Mouse (Mus musculus): Measurements from ENCODE around the gene Gm10065. TPM values are rescaled to one million over a fixed set of nuclear protein-coding genes. Genes with fewer than 3 reads are reported as not detected.

The Gm10065 gene
- total RNA-seq, 2 experiments from 2014 or later, result not detected

DNA sequence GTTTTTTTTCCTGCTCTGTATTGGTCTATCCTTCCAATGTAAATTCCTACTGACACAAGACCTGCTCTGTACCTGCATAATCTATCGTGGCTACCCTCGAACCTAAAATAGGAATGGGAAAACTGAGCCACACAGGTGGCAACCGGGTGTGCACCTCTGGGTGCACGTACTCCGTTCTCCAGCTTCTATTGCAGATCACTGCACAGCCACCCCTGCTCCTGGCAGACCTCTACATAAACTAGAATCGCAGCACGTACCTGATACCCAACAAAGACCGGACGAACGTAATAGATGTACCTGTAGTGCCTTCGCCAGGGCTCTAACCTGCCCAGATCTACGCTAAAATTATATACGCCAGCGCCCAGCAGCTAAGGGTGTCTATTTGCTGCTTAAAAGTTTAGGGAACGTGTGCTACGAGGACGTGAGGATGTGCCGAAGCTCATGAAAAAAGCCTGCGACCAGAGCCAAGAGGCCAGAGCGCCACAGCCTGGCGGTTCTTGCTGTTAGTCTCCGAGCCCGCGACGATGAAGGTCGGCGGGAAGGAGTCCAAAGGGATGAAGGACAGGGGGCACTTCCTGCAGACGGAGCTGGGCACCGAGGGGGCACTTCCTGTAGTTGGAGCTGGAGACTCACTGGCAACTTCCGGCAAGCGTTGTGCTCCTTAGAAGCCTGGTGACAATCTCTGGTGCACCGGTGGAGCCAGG is 38.6 kb downstream of the Gm10065 start, which contains the start of gene Pgbd1:
Pgbd1 (minus strand) TSS at position 556 of the 704 bp plus-strand sequence.
- peak; percentile 98 for ATAC-seq (replicated peaks; ENCODE audit: low FRiP score, low TSS enrichment, poor library complexity, severe bottlenecking)

DNA sequence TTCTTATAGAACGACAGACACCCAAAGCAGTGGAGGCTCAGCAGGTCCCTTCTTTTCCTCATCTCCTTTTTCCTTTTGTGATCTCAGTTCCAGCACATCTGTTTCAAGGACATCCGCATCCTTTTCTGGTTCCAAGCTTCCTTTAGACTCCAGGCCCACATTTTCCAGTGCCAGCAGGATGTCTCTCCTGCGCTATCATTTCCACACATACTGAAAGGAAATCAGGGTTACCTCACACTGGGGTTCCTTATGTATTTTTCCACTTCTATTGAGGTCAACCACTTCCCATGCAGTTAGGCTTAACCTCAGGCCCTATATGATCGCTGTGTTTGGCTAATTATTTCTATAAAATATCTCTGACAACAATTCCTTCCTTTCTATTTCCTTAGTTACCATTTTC is 43.8 kb downstream of the Gm10065 start:
- no peak for ATAC-seq (replicated peaks; ENCODE audit: low FRiP score, low TSS enrichment, poor library complexity, severe bottlenecking)

Other genes starting within 250 kb of the Gm10065 start
- gene Gpx5, start 186.7 kb downstream of the Gm10065 start, total RNA-seq (2014; fragmentation: Nextera tagmentation), result not detected in 2 replicates
- gene Gpx5, start 186.7 kb downstream of the Gm10065 start, total RNA-seq (2017), result not detected in 2 replicates
- gene Gpx6, start 167.3 kb downstream of the Gm10065 start, total RNA-seq (2014; fragmentation: Nextera tagmentation), result not detected in 2 replicates
- not detected in 2 replicates for gene Gpx6, start 167.3 kb downstream of the Gm10065 start, total RNA-seq (2017)
- not detected in 2 replicates for gene Olfr1367, start 132.5 kb downstream of the Gm10065 start, total RNA-seq (2014; fragmentation: Nextera tagmentation)
- gene Olfr1367, start 132.5 kb downstream of the Gm10065 start, total RNA-seq (2017), result not detected in 2 replicates
- 8.5 and 11.1 TPM in 2 replicates for gene Zscan12, start 116.6 kb downstream of the Gm10065 start, total RNA-seq (2014; fragmentation: Nextera tagmentation)
- 11.0 and 20.0 TPM in 2 replicates for gene Zscan12, start 116.6 kb downstream of the Gm10065 start, total RNA-seq (2017)
- gene Zkscan3, start 76.7 kb downstream of the Gm10065 start, total RNA-seq (2014; fragmentation: Nextera tagmentation), result 45.1 and 49.1 TPM in 2 replicates
- 28.8 and 32.3 TPM in 2 replicates for gene Zkscan3, start 76.7 kb downstream of the Gm10065 start, total RNA-seq (2017)
- gene Pgbd1, start 38.4 kb downstream of the Gm10065 start, total RNA-seq (2014; fragmentation: Nextera tagmentation), result 2.8 and 4.3 TPM in 2 replicates
- 4.5 and 6.1 TPM in 2 replicates for gene Pgbd1, start 38.4 kb downstream of the Gm10065 start, total RNA-seq (2017)
- 11.1 and 23.8 TPM in 2 replicates for gene Zscan26, start 25.7 kb downstream of the Gm10065 start, total RNA-seq (2014; fragmentation: Nextera tagmentation)
- 16.8 and 21.2 TPM in 2 replicates for gene Zscan26, start 25.7 kb downstream of the Gm10065 start, total RNA-seq (2017)
- not detected in 2 replicates for gene Nkapl, start 10.9 kb downstream of the Gm10065 start, total RNA-seq (2014; fragmentation: Nextera tagmentation)
- gene Nkapl, start 10.9 kb downstream of the Gm10065 start, total RNA-seq (2017), result 1.1 TPM in 1 of 2 replicates, not detected in the other
- gene Zkscan4, start 534 bp downstream of the Gm10065 start, total RNA-seq (2014; fragmentation: Nextera tagmentation), result not detected in 2 replicates
- gene Zkscan4, start 534 bp downstream of the Gm10065 start, total RNA-seq (2017), result not detected in 2 replicates
- gene AK157302, start 15.8 kb upstream of the Gm10065 start, total RNA-seq (2014; fragmentation: Nextera tagmentation), result 2.1 and 2.6 TPM in 2 replicates
- gene AK157302, start 15.8 kb upstream of the Gm10065 start, total RNA-seq (2017), result 0.19 and 0.23 TPM in 2 replicates
- gene Gm11273, start 22.0 kb upstream of the Gm10065 start, total RNA-seq (2014; fragmentation: Nextera tagmentation), result 3.7 and 8.4 TPM in 2 replicates
- gene Gm11273, start 22.0 kb upstream of the Gm10065 start, total RNA-seq (2017), result 2.0 and 10.4 TPM in 2 replicates
- gene Zkscan8, start 51.7 kb upstream of the Gm10065 start, total RNA-seq (2014; fragmentation: Nextera tagmentation), result 14.6 and 23.6 TPM in 2 replicates
- 12.3 and 15.4 TPM in 2 replicates for gene Zkscan8, start 51.7 kb upstream of the Gm10065 start, total RNA-seq (2017)
- not detected in 2 replicates for gene Olfr1366, start 63.4 kb upstream of the Gm10065 start, total RNA-seq (2014; fragmentation: Nextera tagmentation)
- not detected in 2 replicates for gene Olfr1366, start 63.4 kb upstream of the Gm10065 start, total RNA-seq (2017)
- not detected in 2 replicates for gene Olfr1535, start 80.5 kb upstream of the Gm10065 start, total RNA-seq (2014; fragmentation: Nextera tagmentation)
- not detected in 2 replicates for gene Olfr1535, start 80.5 kb upstream of the Gm10065 start, total RNA-seq (2017)
- gene Olfr1364, start 102.3 kb upstream of the Gm10065 start, total RNA-seq (2014; fragmentation: Nextera tagmentation), result not detected in 2 replicates
- gene Olfr1364, start 102.3 kb upstream of the Gm10065 start, total RNA-seq (2017), result not detected in 2 replicates
- gene Olfr1362, start 134.6 kb upstream of the Gm10065 start, total RNA-seq (2014; fragmentation: Nextera tagmentation), result not detected in 2 replicates
- gene Olfr1362, start 134.6 kb upstream of the Gm10065 start, total RNA-seq (2017), result not detected in 2 replicates
- gene Olfr11, start 163.1 kb upstream of the Gm10065 start, total RNA-seq (2014; fragmentation: Nextera tagmentation), result not detected in 2 replicates
- not detected in 2 replicates for gene Olfr11, start 163.1 kb upstream of the Gm10065 start, total RNA-seq (2017)
- gene Olfr1361, start 183.9 kb upstream of the Gm10065 start, total RNA-seq (2014; fragmentation: Nextera tagmentation), result not detected in 2 replicates
- not detected in 2 replicates for gene Olfr1361, start 183.9 kb upstream of the Gm10065 start, total RNA-seq (2017)
- not detected in 2 replicates for gene Olfr1360, start 198.0 kb upstream of the Gm10065 start, total RNA-seq (2014; fragmentation: Nextera tagmentation)
- not detected in 2 replicates for gene Olfr1360, start 198.0 kb upstream of the Gm10065 start, total RNA-seq (2017)
- not detected in 2 replicates for gene Olfr1359, start 218.7 kb upstream of the Gm10065 start, total RNA-seq (2014; fragmentation: Nextera tagmentation)
- gene Olfr1359, start 218.7 kb upstream of the Gm10065 start, total RNA-seq (2017), result not detected in 2 replicates
- 430 and 709 TPM in 2 replicates for gene Hist1h2bl, start 236.7 kb upstream of the Gm10065 start, total RNA-seq (2014; fragmentation: Nextera tagmentation)
- gene Hist1h2bl, start 236.7 kb upstream of the Gm10065 start, total RNA-seq (2017), result 345 and 387 TPM in 2 replicates
- gene Hist1h2ai, start 237.0 kb upstream of the Gm10065 start, total RNA-seq (2014; fragmentation: Nextera tagmentation), result 3.0 and 26.7 TPM in 2 replicates
- 582 and 1,238 TPM in 2 replicates for gene Hist1h2ai, start 237.0 kb upstream of the Gm10065 start, total RNA-seq (2017)
- 21.9 TPM in 1 of 2 replicates, not detected in the other for gene Hist1h3h, start 238.2 kb upstream of the Gm10065 start, total RNA-seq (2014; fragmentation: Nextera tagmentation)
- 175 and 228 TPM in 2 replicates for gene Hist1h3h, start 238.2 kb upstream of the Gm10065 start, total RNA-seq (2017)
- 242 and 265 TPM in 2 replicates for gene Hist1h2bm, start 242.6 kb upstream of the Gm10065 start, total RNA-seq (2014; fragmentation: Nextera tagmentation)
- 262 and 417 TPM in 2 replicates for gene Hist1h2bm, start 242.6 kb upstream of the Gm10065 start, total RNA-seq (2017)